Mouse (Mus musculus): ENCODE data around the gene Dcp1b.

DNA sequence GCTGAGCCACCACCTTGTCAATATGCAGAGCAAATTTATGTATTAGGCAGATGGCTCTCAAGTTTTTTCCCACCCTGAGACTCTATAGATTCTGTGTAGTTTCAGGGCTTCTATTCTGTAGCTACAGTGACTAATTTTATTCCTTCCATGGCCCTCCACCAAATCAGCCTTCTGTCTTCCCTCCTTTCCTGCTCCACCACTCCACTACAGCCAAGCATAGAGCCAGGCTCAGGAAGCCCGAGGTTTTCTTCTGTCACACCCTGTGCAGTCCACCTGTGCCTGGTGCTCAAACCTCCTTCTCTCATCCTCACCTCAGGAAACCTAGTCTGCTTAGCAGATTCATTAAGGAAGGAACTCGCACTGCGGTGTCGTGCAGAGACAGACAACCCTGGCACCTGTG lies 29.9 kb upstream of the Dcp1b start:
- TF ChIP-seq CTCF (IDR thresholded peaks at IDR 0.05; ENCODE audit: borderline replicate concordance, control insufficient read depth, extremely low read depth, insufficient read depth, low read length, poor library complexity) (no peak), POLR2A (IDR thresholded peaks at IDR 0.05; ENCODE audit: control insufficient read depth, extremely low read depth, insufficient read depth, low read length, poor library complexity) (no peak)
